Mouse (Mus musculus) urinary bladder, postnatal 36 days (tissue): Measurements from ENCODE around the gene Mfrp.

ENCODE experiments used
- DNase-seq, 2 experiments: peaks; one replicate each; pipeline ENCODE4 v3.0.0; 2022; ENCODE audit warnings: low spot score in 2 of 2, mixed read lengths in 1 of 2

Mfrp gene

GRCm38 (mm10) chr9:44130581-44131275, 29.2 kb downstream of the Mfrp start:
- no peak for DNase-seq

GRCm38 (mm10) chr9:44131276-44131590, 29.7 kb downstream of the Mfrp start:
- DNase-seq: no peak

- DNase-seq: no peak
Observed at GRCm38 (mm10) chr9:44132200-44132599, 30.7 kb downstream of the Mfrp start.

DNA sequence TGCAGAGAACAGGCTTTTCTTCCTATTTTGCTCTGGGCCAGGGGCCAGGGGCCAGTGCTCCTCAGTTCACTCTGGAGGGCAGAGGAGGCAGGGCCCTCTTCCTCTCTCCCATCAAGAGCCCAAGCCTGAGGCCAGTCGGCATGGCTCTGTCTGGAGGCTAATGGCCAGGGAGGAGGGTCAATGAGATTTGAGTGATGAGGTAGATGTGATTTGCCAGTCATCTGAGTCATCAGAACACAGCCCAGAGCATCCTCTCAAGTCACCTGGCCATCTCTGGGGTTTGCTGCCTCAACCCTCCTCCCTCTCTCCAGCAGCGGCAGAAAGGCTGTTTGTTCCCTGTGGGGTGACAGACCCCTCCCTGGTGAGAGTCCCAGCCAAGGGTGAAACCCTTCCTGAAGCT, 31.8 kb downstream of the Mfrp start:
- DNase-seq: no peak

DNA sequence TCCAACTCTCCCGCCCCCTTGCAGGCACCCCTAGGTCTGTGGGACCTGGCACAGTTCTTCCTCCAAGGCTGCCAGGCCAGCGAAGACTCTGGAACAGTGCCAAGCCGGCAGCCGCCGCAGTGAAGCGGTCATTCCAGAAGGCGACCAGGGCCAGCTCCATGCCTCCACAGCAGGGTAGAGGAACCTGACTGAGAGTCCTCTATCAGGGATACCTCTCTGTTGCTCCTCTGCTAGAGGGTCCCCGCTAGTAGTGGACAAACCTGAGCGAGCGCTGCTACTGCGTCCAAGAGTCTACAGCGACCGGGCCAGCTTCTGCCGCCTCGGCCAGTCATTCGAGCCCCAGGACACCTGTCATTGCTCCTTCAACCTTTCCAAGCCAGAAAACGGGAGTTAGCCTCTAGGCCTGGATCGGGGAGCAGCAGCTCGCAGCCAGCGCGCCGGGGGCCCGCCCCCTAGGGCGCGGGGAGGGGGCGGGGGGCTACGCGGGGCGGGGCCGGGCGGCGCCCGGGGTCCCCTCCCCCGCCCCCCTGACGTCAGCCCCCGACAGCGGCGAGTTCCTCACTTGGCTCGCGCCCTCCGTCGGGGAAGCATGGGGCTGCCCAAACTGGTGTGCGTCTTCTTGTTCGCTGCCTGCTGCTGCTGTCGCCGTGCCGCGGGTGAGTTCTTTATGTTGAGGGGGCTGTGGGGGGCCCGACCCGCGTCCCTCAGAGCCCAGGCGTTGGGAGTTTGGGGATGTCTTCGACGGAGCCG, 32.7 kb downstream of the Mfrp start, which contains the start of gene Mcam:
Mcam (plus strand) TSS at position 369 of the 750 bp plus-strand sequence.
- peak in 1 of 2 experiments; percentile 68 for DNase-seq

DNA sequence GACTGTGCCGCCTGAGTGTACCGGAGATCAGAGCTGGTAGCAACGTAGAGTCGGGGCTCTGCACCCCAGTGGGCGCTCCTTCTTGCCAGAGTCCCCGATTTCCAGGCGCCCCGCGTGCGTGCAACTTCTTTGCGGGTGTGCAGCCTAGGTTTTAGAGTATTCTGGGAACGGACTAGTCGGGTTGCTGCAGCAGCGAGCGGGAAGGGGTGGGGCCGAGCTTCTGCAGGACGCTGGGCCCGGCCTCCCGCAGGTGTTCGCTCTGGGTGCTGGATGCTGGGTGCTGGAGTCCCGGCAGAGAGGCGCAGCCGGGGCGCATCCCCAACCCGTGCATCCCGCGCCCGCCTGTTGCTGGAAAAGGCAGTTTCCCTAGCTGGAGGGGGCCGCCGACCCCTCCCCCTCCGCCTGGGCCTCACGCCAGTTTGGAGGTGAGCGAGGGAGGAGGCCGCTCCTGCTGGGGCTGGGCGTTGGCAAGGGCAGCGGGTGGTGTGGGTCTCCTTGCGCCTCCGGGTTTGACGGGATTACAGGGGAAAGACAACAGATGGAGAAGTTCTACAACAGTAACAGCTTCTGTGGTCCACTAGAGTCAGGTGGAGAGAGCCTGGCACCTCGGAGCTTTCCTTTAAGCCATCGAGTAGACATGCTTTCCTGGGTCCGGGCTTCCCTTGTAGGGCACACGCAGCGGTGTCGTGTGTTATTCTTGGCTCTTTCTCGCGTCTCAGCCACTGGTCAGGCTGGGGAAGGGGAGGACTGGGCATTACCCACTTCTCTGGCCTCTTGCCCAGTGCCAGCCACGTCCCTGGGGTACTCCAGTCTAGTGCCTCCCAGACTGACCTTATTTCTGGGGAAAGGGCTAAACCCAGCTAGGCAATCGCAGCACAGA, 33.6 kb downstream of the Mfrp start:
- peak in 1 of 2 experiments; percentile 65 for DNase-seq

GRCm38 (mm10) chr9:44135731-44136411, 34.3 kb downstream of the Mfrp start:
- no peak for DNase-seq

GRCm38 (mm10) chr9:44137846-44138245, 36.3 kb downstream of the Mfrp start:
- no peak for DNase-seq

DNA sequence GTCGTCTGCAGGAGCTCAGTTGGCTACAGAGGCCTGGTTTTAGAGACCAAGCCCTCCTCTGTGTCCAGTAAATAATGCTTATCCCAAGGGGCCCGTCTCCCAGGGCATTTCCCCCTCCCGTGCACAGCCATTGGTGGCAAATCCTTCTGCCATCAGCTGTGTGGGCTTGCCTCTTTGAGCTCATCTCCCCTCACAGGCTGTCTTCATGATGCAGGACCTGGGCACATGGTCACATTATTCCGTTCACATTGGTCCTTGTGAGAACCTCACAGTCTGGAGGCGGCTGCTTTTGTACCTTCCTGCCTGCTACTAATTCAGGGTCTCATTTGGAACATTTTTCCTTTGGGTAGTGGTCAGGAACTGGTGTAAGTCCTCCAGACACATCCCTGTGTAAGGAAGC, 40.4 kb downstream of the Mfrp start:
- no peak for DNase-seq

DNA sequence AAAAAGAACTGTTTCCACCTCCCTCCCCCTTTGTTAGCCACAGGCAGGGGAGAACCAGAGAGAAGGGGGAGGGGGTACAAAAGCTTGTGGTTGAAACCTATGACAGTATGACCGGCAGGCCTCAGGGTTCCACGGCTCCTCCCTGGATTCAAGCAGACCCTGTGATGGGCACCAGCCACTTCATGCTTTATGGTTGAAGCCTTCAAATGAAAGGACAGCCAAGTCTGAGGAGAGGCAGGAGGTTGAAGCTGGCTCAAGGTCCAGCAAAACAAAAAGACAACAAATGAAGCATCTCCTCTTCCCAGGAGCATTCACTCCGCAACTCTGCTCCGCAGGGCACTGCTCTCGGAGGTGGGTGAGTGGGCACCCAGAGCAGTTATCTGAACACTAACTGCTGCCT, 41.9 kb downstream of the Mfrp start:
- DNase-seq: no peak

GRCm38 (mm10) chr9:44144023-44144717, 42.6 kb downstream of the Mfrp start:
- no peak for DNase-seq

GRCm38 (mm10) chr9:44144718-44145060, 43.2 kb downstream of the Mfrp start:
- no peak for DNase-seq

- DNase-seq: no peak
Observed at GRCm38 (mm10) chr9:44147290-44147689, 45.8 kb downstream of the Mfrp start.
